Mouse (Mus musculus): ENCODE measurements at regions not wholly inside any gene's neighbourhood (a gene's known extent, or its start where the extent isn't known, plus 50 kb on each side); places are given as distances from the start of the nearest gene placed in this dataset.
"Not testable (repeated sequence)": the region's sequence is repeated elsewhere in the genome, so short reads cannot be mapped to it uniquely, and the experiment has no call there.

DNA sequence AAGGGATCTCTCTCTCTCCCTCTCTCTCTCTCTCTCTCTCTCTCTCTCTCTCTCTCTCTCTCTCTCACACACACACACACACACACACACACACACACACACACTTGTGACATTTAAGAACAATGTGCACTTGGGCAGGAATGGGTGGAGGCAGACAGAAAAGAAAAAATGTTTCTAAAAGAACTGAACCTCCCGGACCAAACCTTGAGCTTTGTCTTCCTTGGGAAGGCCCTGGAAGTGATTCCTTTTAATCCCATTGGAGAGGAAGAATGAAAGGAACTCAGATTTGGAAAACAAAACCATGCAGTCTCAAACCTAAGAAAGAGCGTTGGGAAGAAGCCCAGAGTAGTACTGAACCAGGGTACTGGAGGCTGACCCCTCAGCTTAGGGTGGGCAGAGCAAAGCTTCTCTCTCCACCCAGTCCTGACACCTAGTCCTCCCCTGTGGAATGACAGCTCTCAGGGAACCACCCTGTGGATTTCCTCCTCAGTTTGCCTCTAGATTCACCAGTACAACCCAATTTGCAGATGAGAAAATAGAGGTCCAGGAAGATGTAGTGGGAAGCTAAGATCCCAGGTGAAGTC, 152.3 kb upstream of the Rgma start:
- Histone ChIP-seq H3K4me1 (ENCODE audit: control insufficient read depth, insufficient read depth, low read length) (peaks cover 3% of the 10 kb centered on the region), H3K4me3 (ENCODE audit: insufficient read depth, low read depth, low read length) (no peak overlapping the region), H3K27ac (ENCODE audit: insufficient read depth, low read depth, low read length) (no peak overlapping the region)
- TF ChIP-seq POLR2A (IDR thresholded peaks at IDR 0.05; ENCODE audit: insufficient read depth, low read depth, low read length) = no peak
- no peak for TF ChIP-seq CTCF (IDR thresholded peaks at IDR 0.05; ENCODE audit: insufficient read depth, low read depth, low read length)
- 62% methylated on average over 2 of the region's 2 CpGs for WGBS

DNA sequence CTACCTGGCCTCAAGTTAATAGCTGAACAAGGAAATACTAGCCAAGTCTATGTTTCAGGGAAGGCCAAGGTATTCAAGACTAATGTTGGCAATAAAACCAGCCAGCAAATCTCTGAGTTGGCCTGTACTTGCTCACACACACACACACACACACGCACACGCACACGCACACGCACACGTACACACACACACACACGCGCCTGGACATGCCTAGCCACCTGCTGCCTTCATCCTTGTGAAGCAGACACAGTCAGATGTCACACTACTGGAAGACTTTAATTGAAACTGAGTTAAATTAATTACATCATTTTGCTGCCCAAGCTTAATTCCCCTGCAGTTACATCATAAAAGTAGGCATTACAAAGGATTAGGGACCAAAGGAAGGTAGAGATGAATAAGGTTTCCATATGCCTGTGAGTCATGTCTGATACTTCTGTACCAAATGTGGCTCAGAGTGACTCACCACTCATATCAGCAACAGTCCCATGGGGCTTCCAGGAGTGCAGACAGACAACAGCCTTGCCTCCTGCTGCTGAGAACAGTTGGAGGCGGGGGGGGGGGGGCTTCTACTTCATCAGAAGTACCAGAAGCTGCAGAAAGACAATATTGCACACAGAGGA, 141.7 kb upstream of the Rgma start:
- Histone ChIP-seq H3K4me1 (ENCODE audit: control insufficient read depth, insufficient read depth, low read length) (peaks cover 9% of the 10 kb centered on the region), H3K27ac (ENCODE audit: insufficient read depth, low read depth, low read length) (no peak overlapping the region), H3K4me3 (ENCODE audit: insufficient read depth, low read depth, low read length) (no peak overlapping the region)
- WGBS = 88% methylated on average over 8 of the region's 8 CpGs
- TF ChIP-seq CTCF (IDR thresholded peaks at IDR 0.05; ENCODE audit: insufficient read depth, low read depth, low read length) = no peak
- no peak for TF ChIP-seq POLR2A (IDR thresholded peaks at IDR 0.05; ENCODE audit: insufficient read depth, low read depth, low read length)

DNA sequence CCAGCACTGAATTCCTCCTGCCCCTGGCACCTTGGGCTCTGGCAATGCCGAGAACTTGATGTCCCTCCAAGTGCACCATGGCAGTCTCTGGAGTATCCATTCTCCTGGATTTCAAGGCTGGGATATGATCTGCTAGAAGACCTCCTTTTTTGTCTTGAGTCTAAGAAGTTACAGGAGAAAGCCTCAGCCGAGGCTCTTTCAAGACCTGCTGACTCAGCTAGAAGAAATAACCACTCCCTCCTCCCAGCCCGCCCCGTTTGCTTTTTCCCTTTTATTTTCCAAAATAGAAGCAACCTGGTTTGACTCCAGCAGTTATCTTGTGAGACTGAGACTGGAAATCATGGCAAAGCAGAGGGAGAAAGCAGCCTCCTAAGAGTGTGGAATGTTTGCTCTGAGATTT, 136.8 kb upstream of the Rgma start:
- TF ChIP-seq CTCF (IDR thresholded peaks at IDR 0.05; ENCODE audit: insufficient read depth, low read depth, low read length) = no peak
- TF ChIP-seq POLR2A (IDR thresholded peaks at IDR 0.05; ENCODE audit: insufficient read depth, low read depth, low read length) = no peak
- no peak overlapping the region for H3K4me3 ChIP-seq (ENCODE audit: insufficient read depth, low read depth, low read length)
- H3K27ac ChIP-seq (ENCODE audit: insufficient read depth, low read depth, low read length) = no peak overlapping the region
- H3K4me1 ChIP-seq (ENCODE audit: control insufficient read depth, insufficient read depth, low read length) = peaks cover 9% of the 10 kb centered on the region
- 25% methylated on average over 4 of the region's 4 CpGs for WGBS

DNA sequence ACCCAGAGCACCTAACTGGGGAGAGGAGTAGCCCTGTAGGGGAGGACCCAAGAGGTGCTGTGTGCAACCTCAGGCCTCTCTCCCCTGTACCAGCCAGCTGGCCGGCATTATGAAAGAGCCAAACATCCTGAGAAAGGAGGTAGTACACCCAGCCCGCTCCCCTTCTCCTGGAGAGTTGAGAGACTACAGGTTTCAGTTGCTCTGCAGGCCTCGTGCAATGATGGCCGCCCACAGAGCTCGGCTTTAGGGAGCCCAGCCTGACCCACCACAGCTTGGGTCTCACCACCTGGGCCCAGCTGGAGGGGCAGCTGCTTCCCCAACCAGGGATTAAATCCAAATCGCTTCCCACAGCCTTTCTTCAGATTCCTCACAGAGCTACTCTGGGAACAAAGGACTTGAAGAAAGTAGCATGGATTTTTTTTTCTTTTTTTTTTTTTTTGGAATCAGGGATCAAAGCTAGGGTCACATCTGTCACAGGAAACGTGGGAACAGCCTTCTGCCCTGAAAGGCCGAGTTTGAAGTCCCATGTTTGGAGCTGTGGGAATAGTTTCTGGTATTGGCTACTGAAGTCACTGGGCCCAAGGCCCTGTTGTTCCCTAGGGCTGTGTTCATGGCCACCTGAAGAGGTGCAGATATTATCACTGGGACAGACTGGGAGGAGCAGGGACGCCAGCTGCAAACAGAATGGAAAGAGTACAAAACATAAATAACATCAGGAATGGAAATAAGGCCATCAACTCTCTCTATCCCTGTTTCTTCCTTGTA, 131.5 kb upstream of the Rgma start:
- no peak overlapping the region for H3K4me3 ChIP-seq (ENCODE audit: insufficient read depth, low read depth, low read length)
- WGBS = 83% methylated on average over 9 of the region's 9 CpGs
- no peaks in the 10 kb centered on the region for H3K4me1 ChIP-seq (ENCODE audit: control insufficient read depth, insufficient read depth, low read length)
- TF ChIP-seq CTCF (IDR thresholded peaks at IDR 0.05; ENCODE audit: insufficient read depth, low read depth, low read length) = no peak
- no peak for TF ChIP-seq POLR2A (IDR thresholded peaks at IDR 0.05; ENCODE audit: insufficient read depth, low read depth, low read length)
- H3K27ac ChIP-seq (ENCODE audit: insufficient read depth, low read depth, low read length) = no peak overlapping the region

DNA sequence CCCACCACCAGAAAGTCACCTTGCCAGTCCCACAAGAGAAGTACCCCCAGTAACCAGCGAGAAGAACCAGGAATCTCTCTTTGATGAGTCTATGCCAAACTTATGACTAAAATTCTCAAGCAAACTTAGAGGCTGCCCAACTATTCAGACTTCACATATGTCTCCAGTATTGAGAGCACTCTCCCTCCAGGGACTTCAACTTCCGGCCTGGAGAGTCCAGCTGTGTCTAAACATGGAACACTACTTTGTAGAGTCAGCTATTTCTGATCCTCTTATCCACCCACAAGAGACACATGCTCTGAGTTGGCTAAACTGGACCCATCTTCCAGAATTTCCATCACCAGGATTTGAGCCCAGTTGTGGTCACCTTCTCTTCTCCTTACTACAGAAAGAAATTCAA, 129.9 kb upstream of the Rgma start:
- TF ChIP-seq POLR2A (IDR thresholded peaks at IDR 0.05; ENCODE audit: insufficient read depth, low read depth, low read length) = no peak
- no peak for TF ChIP-seq CTCF (IDR thresholded peaks at IDR 0.05; ENCODE audit: insufficient read depth, low read depth, low read length)
- Histone ChIP-seq H3K27ac (ENCODE audit: insufficient read depth, low read depth, low read length) (no peak overlapping the region), H3K4me1 (ENCODE audit: control insufficient read depth, insufficient read depth, low read length) (no peaks in the 10 kb centered on the region), H3K4me3 (ENCODE audit: insufficient read depth, low read depth, low read length) (no peak overlapping the region)
- WGBS = 87% methylated on average over 2 of the region's 2 CpGs

DNA sequence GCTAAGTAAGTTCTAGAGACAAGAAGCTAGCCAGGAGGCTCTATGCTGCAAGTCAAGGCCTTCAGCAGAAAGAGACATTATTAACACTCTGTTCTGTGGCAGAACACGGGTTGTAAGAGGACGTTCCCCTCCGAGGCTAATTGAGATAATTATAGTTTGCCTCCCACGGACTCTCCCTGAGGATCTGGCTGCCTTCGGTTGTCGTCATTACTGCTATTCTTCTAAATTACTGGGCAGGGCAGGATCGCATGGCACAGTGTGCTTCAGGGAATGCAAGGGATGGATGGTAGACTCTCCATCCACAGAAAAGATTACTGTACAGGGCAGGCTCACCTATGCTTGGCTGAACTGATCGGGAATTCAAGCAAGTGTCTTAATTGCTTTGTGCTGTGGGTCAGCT, 124.7 kb upstream of the Rgma start:
- TF ChIP-seq POLR2A (IDR thresholded peaks at IDR 0.05; ENCODE audit: insufficient read depth, low read depth, low read length) = no peak
- no peak for TF ChIP-seq CTCF (IDR thresholded peaks at IDR 0.05; ENCODE audit: insufficient read depth, low read depth, low read length)
- Histone ChIP-seq H3K4me3 (ENCODE audit: insufficient read depth, low read depth, low read length) (no peak overlapping the region), H3K27ac (ENCODE audit: insufficient read depth, low read depth, low read length) (no peak overlapping the region), H3K4me1 (ENCODE audit: control insufficient read depth, insufficient read depth, low read length) (peaks cover 2% of the 10 kb centered on the region)
- 15% methylated on average over 8 of the region's 8 CpGs for WGBS

DNA sequence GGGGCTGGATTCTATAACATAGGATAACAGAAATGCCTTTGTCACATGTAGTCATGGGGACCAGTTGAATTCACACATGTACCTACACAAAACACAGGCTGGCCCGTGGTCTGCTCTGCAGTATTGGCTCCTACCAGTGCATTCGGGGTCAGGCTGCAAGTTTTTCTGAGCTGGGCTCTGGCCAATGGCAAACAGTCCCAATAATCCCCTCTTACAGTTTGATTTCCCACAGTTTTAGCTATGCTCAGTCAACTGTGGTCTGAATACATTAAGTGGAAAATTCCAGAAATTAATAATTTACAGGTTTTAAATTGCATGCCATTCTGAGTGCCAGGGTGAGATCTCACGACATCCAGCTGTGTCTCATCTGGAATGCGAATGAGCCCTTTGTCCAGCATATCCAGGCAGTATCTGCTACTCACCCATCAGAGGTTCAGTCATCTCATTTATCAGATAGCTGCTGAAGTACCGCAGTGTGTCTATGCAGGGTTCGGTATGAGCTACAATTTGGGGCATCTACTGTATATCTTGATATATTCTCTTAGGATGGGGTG, 124.0 kb upstream of the Rgma start:
- 75% methylated on average over 6 of the region's 6 CpGs for WGBS
- Histone ChIP-seq H3K4me1 (ENCODE audit: control insufficient read depth, insufficient read depth, low read length) (peaks cover 2% of the 10 kb centered on the region), H3K4me3 (ENCODE audit: insufficient read depth, low read depth, low read length) (no peak overlapping the region), H3K27ac (ENCODE audit: insufficient read depth, low read depth, low read length) (no peak overlapping the region)
- no peak for TF ChIP-seq CTCF (IDR thresholded peaks at IDR 0.05; ENCODE audit: insufficient read depth, low read depth, low read length)
- TF ChIP-seq POLR2A (IDR thresholded peaks at IDR 0.05; ENCODE audit: insufficient read depth, low read depth, low read length) = no peak

DNA sequence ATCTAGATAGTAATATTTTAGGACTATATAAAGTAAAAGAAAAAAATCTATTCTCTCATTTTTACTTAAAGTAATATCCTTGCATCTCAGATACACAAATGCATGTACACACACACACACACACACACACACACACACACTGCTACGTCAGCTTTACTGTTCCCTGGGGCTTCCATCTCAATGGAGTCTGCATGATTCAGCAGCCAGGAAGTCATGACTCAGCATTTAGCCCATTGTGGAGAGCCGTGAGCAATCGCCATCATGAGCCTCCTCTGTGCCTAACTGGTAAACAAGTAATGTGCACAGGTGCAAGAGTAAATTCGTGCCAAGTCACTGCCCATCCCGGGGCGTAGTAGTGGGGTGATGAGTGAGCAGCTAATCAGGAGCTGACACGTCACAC, 120.3 kb upstream of the Rgma start:
- not testable (repeated sequence) for H3K4me1 ChIP-seq (ENCODE audit: control insufficient read depth, insufficient read depth, low read length); H3K4me3 ChIP-seq (ENCODE audit: insufficient read depth, low read depth, low read length); H3K27ac ChIP-seq (ENCODE audit: insufficient read depth, low read depth, low read length)
- 86% methylated on average over 7 of the region's 7 CpGs for WGBS

DNA sequence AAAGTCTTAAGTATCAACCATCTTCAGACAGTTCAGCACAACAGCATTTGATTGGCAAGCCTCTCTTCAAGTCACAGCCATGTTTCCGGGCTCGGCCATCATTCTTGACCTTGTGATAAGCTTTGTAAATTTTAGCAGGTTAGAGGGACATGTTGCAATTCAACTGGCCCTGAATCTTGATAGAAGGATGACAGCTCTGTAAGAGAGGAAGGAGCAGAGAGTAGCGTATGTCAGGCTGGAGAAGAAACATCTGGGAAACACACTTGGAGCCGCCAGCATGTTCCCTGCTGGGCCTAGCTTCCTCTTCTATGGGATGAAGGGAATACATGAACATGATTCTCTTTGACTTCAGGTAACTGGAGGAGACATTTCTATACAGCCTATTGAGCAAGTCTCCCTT, 115.2 kb upstream of the Rgma start:
- Histone ChIP-seq H3K4me1 (ENCODE audit: control insufficient read depth, insufficient read depth, low read length) (peaks cover 7% of the 10 kb centered on the region), H3K4me3 (ENCODE audit: insufficient read depth, low read depth, low read length) (no peak overlapping the region), H3K27ac (ENCODE audit: insufficient read depth, low read depth, low read length) (no peak overlapping the region)
- TF ChIP-seq POLR2A (IDR thresholded peaks at IDR 0.05; ENCODE audit: insufficient read depth, low read depth, low read length) = no peak
- TF ChIP-seq CTCF (IDR thresholded peaks at IDR 0.05; ENCODE audit: insufficient read depth, low read depth, low read length) = no peak
- 95% methylated on average over 4 of the region's 4 CpGs for WGBS
